Mouse (Mus musculus) lung, embryonic 14.5 days (tissue): Measurements from ENCODE around the gene Cdca7. TPM values are rescaled to one million over a fixed set of nuclear protein-coding genes. Genes with fewer than 3 reads are reported as not detected.

Experiments
- ATAC-seq: fragments of 200-750 bp; cut with Nextera tagmentation; 2 replicates; pipeline ENCODE4 v1.8.0; 2017; ENCODE audit warnings: mild to moderate bottlenecking, moderate TSS enrichment, moderate library complexity; ENCODE audit not compliant: insufficient read depth
- DNase-seq: peaks from one replicate; pipeline ENCODE4 v3.0.0-alpha.2; 2015
- H3K27ac ChIP-seq: fragments of 300-500 bp; sonication (generic); 2 replicates; pipeline ENCODE4 v1.5.1; 2014; ENCODE audit warnings: low read depth, mild to moderate bottlenecking, moderate library complexity
- H3K27me3 ChIP-seq: fragments of 300-500 bp; sonication (generic); 2 replicates; pipeline ENCODE4 v1.6.1; 2014; ENCODE audit warnings: low read length, control low read depth; ENCODE audit not compliant: insufficient read depth
- H3K36me3 ChIP-seq: fragments of 300-500 bp; sonication (generic); 2 replicates; pipeline ENCODE4 v1.6.1; 2014; ENCODE audit warnings: control low read depth; ENCODE audit not compliant: insufficient read depth
- H3K4me1 ChIP-seq: fragments of 300-500 bp; sonication (generic); 2 replicates; pipeline ENCODE4 v1.6.1; 2014; ENCODE audit warnings: antibody characterized with exemption, control low read depth; ENCODE audit not compliant: insufficient read depth
- H3K4me2 ChIP-seq: fragments of 300-500 bp; sonication (generic); 2 replicates; pipeline ENCODE4 v1.6.1; 2014; ENCODE audit warnings: mild to moderate bottlenecking
- H3K4me3 ChIP-seq: fragments of 300-500 bp; sonication (generic); 2 replicates; pipeline ENCODE4 v1.5.1; 2014; ENCODE audit warnings: low read depth, low read length
- H3K9ac ChIP-seq: fragments of 300-500 bp; sonication (generic); 2 replicates; pipeline ENCODE4 v1.6.1; 2014
- H3K9me3 ChIP-seq: fragments of 300-500 bp; sonication (generic); 2 replicates; pipeline ENCODE4 v1.6.1; 2016; ENCODE audit warnings: low read depth, low read length, control low read depth
- CTCF ChIP-seq: IDR thresholded peaks from 2 replicates; pipeline ENCODE4 v1.5.1; 2016; ENCODE audit warnings: antibody characterized with exemption, low read depth
- WGBS: fragments of 180-500 bp; shearing (Covaris S2); extraction: QIAGEN DNeasy Blood & Tissue Kit; methylation state at CpG from one replicate; pipeline ENCODE4 v1.1.7; 2014; 5-methylcytosine and 5-hydroxymethylcytosine counted together
- polyA plus RNA-seq: library from polyadenylated mRNA; unstranded; fragments of >200 nt; fragmentation: Nextera tagmentation; extraction: Ambion mirVana; gene quantifications from 2 replicates; pipeline ENCODE4 v1.2.1, GENCODE M21; 2014

Cdca7 gene
- polyA plus RNA-seq, 1 experiment from 2014 or later: 188 TPM

GRCm38 (mm10) chr2:72507855-72508635, 32.1 kb downstream of the Cdca7 start:
- Histone ChIP-seq H3K4me2 (peak overlapping the region; percentile 15), H3K9ac (no peak overlapping the region), H3K4me3 (no peak overlapping the region), H3K4me1 (no peaks in the 10 kb centered on the region), H3K27ac (no peak overlapping the region), H3K9me3 (no peaks in the 10 kb centered on the region), H3K27me3 (no peaks in the 10 kb centered on the region), H3K36me3 (no peaks in the 10 kb centered on the region)
- TF ChIP-seq CTCF: no peak
- WGBS: 24% methylated on average over 18 of the region's 18 CpGs
- DNase-seq (no peak), ATAC-seq (no peak)

DNA sequence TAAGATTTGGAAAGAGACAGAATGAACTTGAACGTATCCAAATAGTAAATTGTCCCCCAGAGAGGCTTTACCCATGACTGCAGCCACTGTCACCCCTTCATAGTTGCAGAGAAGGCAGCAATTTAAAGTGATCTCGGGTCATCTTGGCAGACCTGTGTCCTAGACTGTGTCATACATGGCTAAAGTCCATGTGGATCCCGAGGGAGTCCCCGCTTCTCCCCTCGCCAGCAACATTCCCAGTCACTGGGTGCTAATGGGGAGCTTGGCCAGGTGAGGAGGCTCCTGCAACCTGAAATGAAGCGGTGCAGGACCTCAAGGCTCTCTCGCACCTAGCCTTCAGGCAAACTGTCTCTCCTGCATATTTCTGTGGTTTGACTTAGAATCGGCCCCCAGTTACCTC, 32.9 kb downstream of the Cdca7 start:
- no peak for TF ChIP-seq CTCF
- no peak overlapping the region for H3K4me3 ChIP-seq
- no peak for DNase-seq
- no peaks in the 10 kb centered on the region for H3K9me3 ChIP-seq
- no peaks in the 10 kb centered on the region for H3K27me3 ChIP-seq
- no peaks in the 10 kb centered on the region for H3K4me1 ChIP-seq
- H3K9ac ChIP-seq: no peak overlapping the region
- no peaks in the 10 kb centered on the region for H3K36me3 ChIP-seq
- ATAC-seq: no peak
- no peak overlapping the region; the same call in 1 of the 2 replicates for H3K4me2 ChIP-seq
- WGBS: 73% methylated on average over 8 of the region's 8 CpGs
- H3K27ac ChIP-seq: no peak overlapping the region

- ATAC-seq (no peak), DNase-seq (no peak)
- Histone ChIP-seq H3K36me3 (no peaks in the 10 kb centered on the region), H3K4me2 (no peak overlapping the region), H3K27me3 (peaks cover 7% of the 10 kb centered on the region; the same call in 1 of the 2 replicates), H3K27ac (no peak overlapping the region), H3K4me3 (no peak overlapping the region), H3K9me3 (no peaks in the 10 kb centered on the region), H3K4me1 (no peaks in the 10 kb centered on the region), H3K9ac (no peak overlapping the region)
- TF ChIP-seq CTCF: no peak
- WGBS: 51% methylated on average over 7 of the region's 7 CpGs
Measured at GRCm38 (mm10) chr2:72515526-72515925, 39.6 kb downstream of the Cdca7 start.

DNA sequence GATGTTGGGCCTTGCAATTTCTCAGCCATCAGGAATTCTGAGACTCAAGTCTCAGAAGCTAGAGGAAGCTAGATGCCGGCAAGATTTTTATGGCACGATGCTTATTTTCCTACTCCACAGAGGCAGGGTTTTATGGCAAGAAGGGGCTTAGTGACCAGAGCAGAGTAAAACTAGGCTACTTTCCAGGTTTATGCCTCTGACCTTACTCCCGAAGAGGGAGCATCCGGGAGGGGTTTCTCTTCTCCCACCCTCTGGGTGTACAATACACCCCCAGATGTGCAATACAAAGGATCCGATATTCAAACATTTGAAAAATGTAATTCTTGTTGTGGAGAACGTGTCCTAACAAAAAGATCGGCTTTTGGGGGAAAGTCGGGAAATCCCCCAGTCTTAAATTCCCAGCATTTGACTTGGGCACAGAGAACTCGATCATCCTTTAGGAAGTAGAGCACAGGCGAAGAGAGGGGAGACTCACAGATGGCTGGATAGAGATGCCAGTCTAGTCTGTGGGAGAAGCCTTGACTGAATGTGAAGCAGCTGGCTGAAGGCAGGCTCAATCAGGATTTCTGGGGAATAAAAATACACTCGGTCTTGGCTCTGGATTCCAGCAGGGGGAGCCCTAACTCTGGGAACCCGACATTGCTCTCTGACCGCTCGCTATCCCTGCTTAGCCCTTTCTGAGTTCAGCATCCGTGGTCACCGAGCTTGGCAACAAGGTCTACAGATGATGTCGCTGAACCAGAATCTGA, 40.2 kb downstream of the Cdca7 start:
- peak; percentile 89 for TF ChIP-seq CTCF
- H3K4me3 ChIP-seq: no peak overlapping the region
- 23% methylated on average over 17 of the region's 17 CpGs for WGBS
- peak overlapping the region; percentile 25; the same call in 1 of the 2 replicates for H3K4me2 ChIP-seq
- no peaks in the 10 kb centered on the region for H3K9me3 ChIP-seq
- H3K9ac ChIP-seq: no peak overlapping the region
- H3K27me3 ChIP-seq: peaks cover 7% of the 10 kb centered on the region; the same call in 1 of the 2 replicates
- H3K36me3 ChIP-seq: no peaks in the 10 kb centered on the region
- DNase-seq (peak; percentile 94), ATAC-seq (peak; percentile 77)
- no peak overlapping the region for H3K27ac ChIP-seq
- no peaks in the 10 kb centered on the region for H3K4me1 ChIP-seq

DNA sequence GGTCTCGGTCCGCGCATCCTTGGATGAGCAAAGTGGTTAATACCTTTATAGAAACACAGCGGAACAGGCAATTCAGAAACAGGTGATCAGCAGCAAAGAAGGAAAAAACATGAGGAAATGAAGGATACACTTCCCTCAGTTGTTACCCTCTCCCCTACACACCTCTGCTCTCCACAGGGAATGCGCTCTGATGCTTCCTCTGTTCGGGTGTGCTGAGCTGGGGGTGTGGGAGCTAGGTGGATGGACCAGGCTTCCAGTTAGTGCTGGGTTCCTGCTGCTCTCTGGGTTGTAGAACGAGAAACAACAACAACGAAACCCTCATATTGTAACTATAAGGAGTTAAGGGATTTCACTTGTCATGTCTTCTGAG, 40.7 kb downstream of the Cdca7 start:
- TF ChIP-seq CTCF: no peak
- Histone ChIP-seq H3K4me3 (no peak overlapping the region), H3K4me2 (no peak overlapping the region), H3K27ac (no peak overlapping the region), H3K9me3 (no peaks in the 10 kb centered on the region), H3K27me3 (peaks cover 7% of the 10 kb centered on the region; the same call in 1 of the 2 replicates), H3K4me1 (no peaks in the 10 kb centered on the region), H3K36me3 (no peaks in the 10 kb centered on the region), H3K9ac (no peak overlapping the region)
- ATAC-seq (peak; percentile 41; the same call in 1 of the 2 replicates), DNase-seq (no peak)
- 30% methylated on average over 8 of the region's 8 CpGs for WGBS

GRCm38 (mm10) chr2:72524022-72524421, 48.1 kb downstream of the Cdca7 start:
- TF ChIP-seq CTCF: no peak
- H3K27ac ChIP-seq: no peak overlapping the region
- H3K27me3 ChIP-seq: no peaks in the 10 kb centered on the region
- DNase-seq (no peak), ATAC-seq (no peak)
- H3K4me3 ChIP-seq: no peak overlapping the region
- H3K36me3 ChIP-seq: no peaks in the 10 kb centered on the region
- no peaks in the 10 kb centered on the region for H3K4me1 ChIP-seq
- no peak overlapping the region for H3K9ac ChIP-seq
- H3K4me2 ChIP-seq: no peak overlapping the region
- WGBS: 67% methylated on average over 12 of the region's 12 CpGs
- H3K9me3 ChIP-seq: no peaks in the 10 kb centered on the region

- no peaks in the 10 kb centered on the region for H3K27me3 ChIP-seq
- H3K4me3 ChIP-seq: no peak overlapping the region
- H3K4me2 ChIP-seq: no peak overlapping the region
- no peak for TF ChIP-seq CTCF
- 82% methylated on average over 3 of the region's 3 CpGs for WGBS
- no peak overlapping the region for H3K9ac ChIP-seq
- H3K36me3 ChIP-seq: no peaks in the 10 kb centered on the region
- ATAC-seq (no peak), DNase-seq (no peak)
- H3K4me1 ChIP-seq: no peaks in the 10 kb centered on the region
- no peak overlapping the region for H3K27ac ChIP-seq
- H3K9me3 ChIP-seq: no peaks in the 10 kb centered on the region
Measured at GRCm38 (mm10) chr2:72525556-72525955, 49.6 kb downstream of the Cdca7 start.
